Mouse (Mus musculus): Measurements from ENCODE around the gene Aldh9a1.

- no peak for TF ChIP-seq POLR2A (IDR thresholded peaks at IDR 0.05; ENCODE audit: borderline replicate concordance, extremely low read depth, low read depth, low read length)
- TF ChIP-seq CTCF (IDR thresholded peaks at IDR 0.05; ENCODE audit: insufficient read depth, low read length): no peak
These were observed 37.4 kb upstream of the Aldh9a1 start for GRCm38 (mm10) chr1:167312367-167312766.

All from lung, adult 2 months (tissue).